Mouse (Mus musculus) fibroblast of lung, adult 2 months (primary cell): Measurements from ENCODE around the gene Serf1.
"Not testable (repeated sequence)": the region's sequence is repeated elsewhere in the genome, so short reads cannot be mapped to it uniquely, and the experiment has no call there.

ENCODE experiments used
- DNase-seq: peaks from one replicate; pipeline ENCODE4 v3.0.0-alpha.2; 2011; ENCODE audit warnings: low read depth

Serf1 gene

GRCm38 (mm10) chr13:100107652-100108472 lies at the start of gene Serf1:
Serf1 (plus strand) TSS chr13:100108012.
- DNase-seq = peak; percentile 24

GRCm38 (mm10) chr13:100063936-100064335 lies 43.9 kb upstream of the Serf1 start:
- no peak for DNase-seq

GRCm38 (mm10) chr13:100067821-100068220 lies 40.0 kb upstream of the Serf1 start:
- DNase-seq = no peak

DNA sequence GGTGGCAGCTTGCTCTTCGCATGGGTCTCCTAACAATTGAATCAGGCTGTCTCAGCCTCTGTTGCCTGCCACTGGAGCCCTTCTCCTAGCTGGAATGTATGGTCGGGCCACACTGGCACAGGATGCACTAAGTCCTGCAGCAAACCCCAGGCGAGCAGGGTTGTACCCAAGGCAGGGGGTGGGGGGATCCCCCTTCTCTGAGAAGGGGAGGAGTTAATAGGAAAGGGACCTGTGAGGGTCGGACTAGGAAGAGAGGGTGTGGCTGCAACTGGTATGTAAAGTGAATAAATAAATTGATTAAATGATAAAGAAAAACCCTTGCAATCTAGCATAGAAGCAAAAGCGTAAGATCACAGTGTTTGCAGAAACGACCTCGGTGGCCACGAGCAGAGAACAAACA lies 36.3 kb upstream of the Serf1 start:
- no peak for DNase-seq

DNA sequence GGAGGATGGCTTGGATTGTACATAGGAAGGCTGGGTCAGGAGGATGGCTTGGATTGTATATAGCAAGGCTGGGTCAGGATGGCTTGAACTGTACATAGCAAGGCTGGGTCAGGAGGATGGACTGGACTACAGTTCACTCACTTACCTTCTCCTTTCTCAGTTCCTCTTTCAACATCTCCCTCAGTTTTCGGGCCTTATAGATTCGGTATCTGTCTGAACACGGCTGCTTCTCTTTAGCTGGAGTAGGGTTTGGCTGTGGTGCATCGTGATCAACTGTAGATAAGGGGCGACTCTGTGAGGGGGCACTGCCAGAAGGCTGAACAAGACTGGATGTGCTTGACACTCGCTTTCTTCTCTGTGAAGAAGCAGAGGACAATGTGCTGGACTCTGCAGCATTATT lies 9.0 kb upstream of the Serf1 start:
- DNase-seq = no peak

- no peak for DNase-seq
These were observed 4.7 kb upstream of the Serf1 start for GRCm38 (mm10) chr13:100103052-100103658.

- DNase-seq = peak; percentile 78
These were observed 4.0 kb upstream of the Serf1 start, which contains the start of gene Bdp1 for GRCm38 (mm10) chr13:100103748-100104254. Bdp1 (minus strand) TSS chr13:100104070.

- no peak for DNase-seq
These were observed 4.6 kb downstream of the Serf1 start for GRCm38 (mm10) chr13:100112218-100112972.

DNA sequence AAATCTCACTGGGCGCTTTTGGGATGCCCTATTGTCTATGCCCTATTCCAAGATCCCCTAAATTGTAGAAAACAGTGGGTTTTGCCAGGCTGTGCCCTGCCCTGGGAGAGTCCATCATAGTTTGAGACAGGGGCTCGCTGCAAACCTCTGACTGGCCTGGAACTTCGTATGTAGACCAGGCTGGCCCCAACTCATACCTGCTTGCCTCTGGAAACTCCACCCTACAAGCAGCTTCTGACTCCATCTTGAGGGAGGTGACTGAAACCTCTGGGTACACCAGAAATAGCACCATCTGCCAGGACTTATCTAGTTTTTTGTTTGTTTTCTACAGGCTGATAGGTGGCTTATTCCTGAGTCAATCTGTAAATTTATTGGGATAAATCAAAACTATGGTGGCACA lies 16.2 kb downstream of the Serf1 start:
- no peak for DNase-seq

DNA sequence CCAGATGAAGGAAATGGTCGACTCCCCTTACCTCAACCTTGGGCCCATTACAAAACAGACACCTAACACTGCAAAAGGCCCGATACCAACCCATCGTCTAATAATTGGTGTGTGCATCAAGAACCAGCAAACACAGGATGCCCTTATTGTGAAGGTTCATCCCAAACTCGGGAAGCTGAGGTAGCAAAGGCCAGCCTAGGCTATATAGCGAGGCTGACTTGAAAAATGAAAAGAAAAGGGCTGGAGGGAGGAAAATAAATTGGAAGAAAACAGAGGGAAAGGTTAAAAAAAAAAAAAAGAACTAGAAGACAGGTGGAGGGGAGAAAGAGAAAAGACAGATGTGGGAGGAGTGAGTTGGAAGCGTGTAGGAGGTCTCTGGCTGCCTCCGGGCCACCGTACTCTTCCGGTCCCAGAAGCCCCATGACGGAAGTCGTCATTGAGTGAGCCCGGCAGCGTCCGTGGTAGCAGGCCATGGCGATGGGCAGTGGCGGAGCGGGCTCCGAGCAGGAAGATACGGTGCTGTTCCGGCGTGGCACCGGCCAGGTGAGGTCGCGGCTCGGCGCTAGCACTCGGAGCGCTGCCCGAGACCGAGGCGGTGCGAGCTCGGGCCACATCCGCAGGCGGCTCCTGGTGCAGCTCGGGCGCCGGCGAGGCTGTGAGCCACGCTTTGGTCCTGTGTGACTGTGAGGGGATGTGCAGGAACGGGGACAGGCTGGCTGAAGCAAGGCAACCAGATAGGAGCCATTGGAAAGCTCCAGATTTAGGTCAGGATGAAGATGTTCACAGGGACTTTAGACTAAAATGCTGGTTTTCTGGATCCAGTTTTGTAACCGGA lies 16.8 kb downstream of the Serf1 start, which contains the start of gene Smn1:
Gene Smn1, plus strand, starts transcription at position 430 of the 835 bp plus-strand sequence.
- DNase-seq = peak; percentile 69

- DNase-seq = no peak
These were observed 17.4 kb downstream of the Serf1 start for GRCm38 (mm10) chr13:100125258-100125643.

DNA sequence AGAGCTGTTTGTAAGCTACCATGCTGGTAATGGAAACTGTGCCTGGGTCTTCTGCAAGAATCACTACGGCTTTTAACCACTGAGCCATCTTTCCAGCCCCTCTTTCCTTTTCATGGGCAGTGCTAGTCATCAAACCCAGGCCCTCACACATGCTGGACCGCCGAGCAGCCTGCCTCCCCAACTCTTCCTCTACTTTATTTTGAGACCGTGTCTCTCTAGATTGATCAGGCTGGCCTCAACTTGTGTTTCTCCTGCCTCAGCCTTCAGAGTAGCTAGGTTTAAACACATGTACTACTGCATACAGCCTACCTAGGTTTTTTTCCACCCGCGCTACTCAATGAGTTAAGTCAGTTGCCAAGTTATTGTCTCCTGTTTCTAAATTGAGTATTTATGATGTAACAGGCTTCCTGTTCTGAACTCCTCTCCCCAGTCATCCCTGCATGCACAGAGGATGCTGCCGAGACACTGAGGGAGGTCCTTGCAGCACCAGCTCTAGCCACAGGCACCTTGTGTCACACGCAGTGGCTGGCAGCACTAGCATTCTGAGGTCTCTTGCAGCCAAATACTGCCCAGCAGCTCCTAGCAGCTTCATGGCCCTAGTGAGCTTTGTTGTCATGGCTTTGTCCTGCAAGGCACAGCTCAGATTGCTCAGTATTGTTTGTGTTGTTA lies 34.0 kb downstream of the Serf1 start:
- no peak for DNase-seq

- DNase-seq = no peak
These were observed 44.8 kb downstream of the Serf1 start for GRCm38 (mm10) chr13:100152659-100153058.

DNA sequence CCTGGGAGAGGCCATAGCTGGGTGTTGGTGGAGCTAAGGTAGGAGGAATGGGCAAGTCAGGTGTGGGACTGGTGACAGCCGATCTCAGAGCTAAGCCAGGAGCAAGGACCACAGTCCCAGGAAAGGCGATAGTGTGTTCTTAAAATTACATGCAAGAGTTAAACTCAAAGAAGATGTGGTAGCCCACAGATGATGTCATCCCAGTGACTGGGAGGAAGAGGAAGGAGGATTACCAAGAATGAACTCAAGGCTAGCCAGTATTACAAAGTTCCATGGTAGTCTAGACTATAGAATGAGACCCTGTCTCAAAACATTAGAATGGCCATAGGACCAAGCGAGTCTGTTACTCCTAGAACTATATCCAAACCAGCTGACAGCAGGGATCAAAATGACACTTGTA lies 48.8 kb downstream of the Serf1 start:
- DNase-seq = no peak

GRCm38 (mm10) chr13:100161171-100161870 lies 53.5 kb downstream of the Serf1 start:
- not testable (repeated sequence) for DNase-seq

GRCm38 (mm10) chr13:100162467-100162866 lies 54.7 kb downstream of the Serf1 start:
- not testable (repeated sequence) for DNase-seq
